Mouse (Mus musculus) small intestine, adult 2 months (tissue): ENCODE results near the gene Dgke.

Source experiments
- CTCF ChIP-seq: fragments of 200-500 bp; IDR thresholded peaks from 2 replicates; pipeline ENCODE4 v1.5.1; 2012; ENCODE audit warnings: low read depth, mild to moderate bottlenecking, control low read depth, inconsistent platforms, low read length, moderate library complexity, mixed read lengths; ENCODE audit not compliant: insufficient replicate concordance, insufficient read length; ENCODE audit errors: extremely low read depth
- POLR2A ChIP-seq: fragments of 200-500 bp; IDR thresholded peaks from 2 replicates; pipeline ENCODE4 v1.6.1; 2012; ENCODE audit warnings: low read depth, mild to moderate bottlenecking, control low read depth, inconsistent platforms, low read length, moderate library complexity

GRCm38 (mm10) chr11:89009066-89009465, 57.6 kb downstream of the Dgke start:
- TF ChIP-seq POLR2A (no peak), CTCF (no peak)
